Mouse (Mus musculus) liver, postnatal 0 days (tissue): ENCODE measurements around the gene Hacd2. TPM values are rescaled to one million over a fixed set of nuclear protein-coding genes. Genes with fewer than 3 reads are reported as not detected.

ENCODE experiments used
- ATAC-seq: fragments of 200-750 bp; cut with Nextera tagmentation; 2 replicates; pipeline ENCODE4 v1.8.0; 2017; ENCODE audit warnings: mild to moderate bottlenecking, moderate library complexity
- DNase-seq: peaks from one replicate; pipeline ENCODE4 v3.0.0-alpha.2; 2016
- H3K27ac ChIP-seq: fragments of 300-500 bp; sonication (generic); 2 replicates; pipeline ENCODE4 v1.5.1; 2014; ENCODE audit warnings: antibody characterized with exemption, moderate library complexity, mild to moderate bottlenecking, low read depth
- H3K27me3 ChIP-seq: fragments of 300-500 bp; sonication (generic); 2 replicates; pipeline ENCODE4 v1.6.1; 2014; ENCODE audit warnings: low read length, control low read depth, mixed read lengths; ENCODE audit not compliant: insufficient read depth
- H3K36me3 ChIP-seq: fragments of 300-500 bp; sonication (generic); replicated peaks from 2 replicates; pipeline ENCODE4 v1.6.1; 2014; ENCODE audit warnings: mild to moderate bottlenecking, control low read depth, low read length, moderate library complexity, mixed read lengths; ENCODE audit not compliant: insufficient read depth
- H3K4me1 ChIP-seq: fragments of 300-500 bp; sonication (generic); 2 replicates; pipeline ENCODE4 v1.6.1; 2014; ENCODE audit warnings: antibody characterized with exemption, mild to moderate bottlenecking, control low read depth; ENCODE audit not compliant: insufficient read depth
- H3K4me2 ChIP-seq: fragments of 300-500 bp; sonication (generic); 2 replicates; pipeline ENCODE4 v1.6.1; 2014; ENCODE audit warnings: low read depth, mild to moderate bottlenecking, low read length, moderate library complexity, mixed read lengths
- H3K4me3 ChIP-seq: fragments of 300-500 bp; sonication (generic); 2 replicates; pipeline ENCODE4 v1.5.1; 2014; ENCODE audit warnings: low read depth, low read length
- H3K9ac ChIP-seq: fragments of 300-500 bp; sonication (generic); replicated peaks from 2 replicates; pipeline ENCODE4 v1.6.1; 2014; ENCODE audit warnings: mild to moderate bottlenecking, moderate library complexity
- H3K9me3 ChIP-seq: fragments of 300-500 bp; sonication (generic); 2 replicates; pipeline ENCODE4 v1.6.1; 2016; ENCODE audit warnings: mild to moderate bottlenecking, control low read depth, low read length, mixed read lengths
- CTCF ChIP-seq: sonication (generic); IDR thresholded peaks from 2 replicates; pipeline ENCODE4 v1.5.1; 2016; ENCODE audit warnings: antibody characterized with exemption, low read depth
- EP300 ChIP-seq: IDR thresholded peaks from 2 replicates; pipeline ENCODE4 v1.6.1; 2016; ENCODE audit warnings: antibody characterized with exemption, low read depth, mild to moderate bottlenecking
- WGBS: fragments of 180-500 bp; shearing (Covaris S2); extraction: QIAGEN DNeasy Blood & Tissue Kit; methylation state at CpG from one replicate; pipeline ENCODE4 v1.1.7; 2014; ENCODE audit not compliant: insufficient replicate concordance; 5-methylcytosine and 5-hydroxymethylcytosine counted together
- polyA plus RNA-seq: library from polyadenylated mRNA; unstranded; fragments of >200 nt; fragmentation: Nextera tagmentation; extraction: Ambion mirVana; gene quantifications from 2 replicates; pipeline ENCODE4 v1.2.1, GENCODE M21; 2015

Hacd2 gene
- polyA plus RNA-seq, 1 experiment from 2014 or later, result 154 TPM

GRCm38 (mm10) chr16:35065724-35066123 lies 43.5 kb downstream of the Hacd2 start:
- WGBS, result 85% methylated on average over 6 of the region's 6 CpGs
- Histone ChIP-seq H3K36me3 (peaks cover 14% of the 10 kb centered on the region), H3K4me2 (no peak overlapping the region), H3K4me3 (no peak overlapping the region), H3K4me1 (peaks cover 5% of the 10 kb centered on the region; the same call in 1 of the 2 replicates), H3K27ac (no peak overlapping the region), H3K9ac (no peak overlapping the region), H3K9me3 (no peaks in the 10 kb centered on the region), H3K27me3 (no peaks in the 10 kb centered on the region)
- TF ChIP-seq CTCF, result no peak
- no peak for TF ChIP-seq EP300
- DNase-seq (no peak), ATAC-seq (no peak)

DNA sequence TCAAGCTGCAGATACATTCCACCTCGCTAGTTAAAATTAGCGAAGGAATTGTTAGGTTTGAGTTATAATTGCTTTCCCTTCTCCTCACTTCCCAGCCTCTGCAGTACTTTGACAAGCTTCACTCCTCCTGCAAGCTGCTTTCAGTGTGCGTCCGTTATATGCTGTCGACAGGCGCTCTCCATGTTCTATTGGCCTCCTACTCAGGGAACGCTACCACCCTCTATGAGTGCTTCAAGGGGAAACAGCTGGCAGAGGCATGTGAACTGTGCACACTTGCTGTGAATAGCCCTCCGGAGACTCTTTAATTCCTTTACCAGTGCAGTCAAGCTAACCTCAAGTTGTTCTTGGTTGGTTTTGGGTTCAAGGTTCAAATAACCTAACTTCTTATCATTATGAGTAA lies 44.9 kb downstream of the Hacd2 start:
- H3K36me3 ChIP-seq, result peaks cover 14% of the 10 kb centered on the region
- no peak for DNase-seq
- H3K4me1 ChIP-seq, result peaks cover 5% of the 10 kb centered on the region; the same call in 1 of the 2 replicates
- H3K9me3 ChIP-seq, result no peaks in the 10 kb centered on the region
- no peaks in the 10 kb centered on the region for H3K27me3 ChIP-seq
- no peak overlapping the region for H3K4me2 ChIP-seq
- no peak overlapping the region for H3K27ac ChIP-seq
- H3K4me3 ChIP-seq, result no peak overlapping the region
- 89% methylated on average over 8 of the region's 8 CpGs for WGBS
- no peak for TF ChIP-seq EP300
- no peak for TF ChIP-seq CTCF
- ATAC-seq, result no peak
- no peak overlapping the region for H3K9ac ChIP-seq

DNA sequence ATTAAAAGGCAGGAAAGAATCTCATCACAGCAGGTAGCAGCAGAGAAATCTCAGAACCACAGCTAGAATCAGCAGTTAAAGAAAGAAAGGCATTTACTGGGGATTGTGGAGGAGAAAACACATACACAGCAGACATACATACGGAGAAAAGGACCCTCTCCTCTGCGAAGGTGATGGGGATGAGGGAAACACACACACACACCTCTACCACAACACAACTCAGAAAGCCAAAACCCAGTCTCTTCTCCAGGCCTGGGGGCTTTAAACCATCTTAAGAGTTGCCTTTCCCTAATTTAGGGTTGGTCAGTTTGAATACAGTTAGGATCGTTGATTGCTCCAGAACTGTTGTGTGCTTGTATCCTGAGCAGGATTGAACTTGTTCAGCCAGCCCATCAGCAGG lies 45.4 kb downstream of the Hacd2 start:
- TF ChIP-seq EP300 (no peak), CTCF (no peak)
- no peaks in the 10 kb centered on the region for H3K9me3 ChIP-seq
- no peak overlapping the region for H3K27ac ChIP-seq
- H3K27me3 ChIP-seq, result no peaks in the 10 kb centered on the region
- peaks cover 5% of the 10 kb centered on the region; the same call in 1 of the 2 replicates for H3K4me1 ChIP-seq
- H3K36me3 ChIP-seq, result 0 out of 2 replicates have a peak, but pooled peaks cover 9% of the 10 kb centered on the region
- WGBS, result 93% methylated on average over 3 of the region's 3 CpGs
- H3K4me2 ChIP-seq, result no peak overlapping the region
- ATAC-seq (no peak), DNase-seq (no peak)
- H3K4me3 ChIP-seq, result no peak overlapping the region
- no peak overlapping the region for H3K9ac ChIP-seq

DNA sequence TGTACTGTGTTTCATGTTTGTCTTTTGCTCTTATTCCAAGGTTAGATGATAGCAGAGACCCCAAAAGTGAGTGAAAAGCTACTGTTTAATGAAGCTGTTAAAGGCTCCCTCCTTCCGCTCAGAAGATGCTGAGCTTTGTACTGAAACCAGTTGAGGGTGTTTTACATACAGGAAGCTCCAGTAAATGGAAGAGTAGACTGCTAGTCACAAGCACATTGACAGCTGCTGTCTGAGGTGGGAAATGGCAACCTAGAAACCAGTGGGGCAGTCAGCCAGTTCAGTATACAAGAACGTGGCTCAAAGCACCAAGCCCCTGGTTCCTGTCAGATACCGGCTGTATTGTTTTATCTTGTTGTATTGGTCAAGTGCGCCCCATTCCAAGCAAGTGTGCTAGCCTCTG lies 46.7 kb downstream of the Hacd2 start:
- Histone ChIP-seq H3K4me3 (no peak overlapping the region), H3K36me3 (0 out of 2 replicates have a peak, but pooled peaks cover 9% of the 10 kb centered on the region), H3K4me2 (no peak overlapping the region), H3K27me3 (no peaks in the 10 kb centered on the region), H3K27ac (no peak overlapping the region), H3K9ac (no peak overlapping the region), H3K9me3 (no peaks in the 10 kb centered on the region), H3K4me1 (peaks cover 5% of the 10 kb centered on the region; the same call in 1 of the 2 replicates)
- no peak for DNase-seq
- ATAC-seq, result no peak
- TF ChIP-seq CTCF (no peak), EP300 (no peak)
- WGBS, result 64% methylated on average over 4 of the region's 4 CpGs

GRCm38 (mm10) chr16:35074436-35074835 lies 52.2 kb downstream of the Hacd2 start:
- no peak for DNase-seq
- no peak overlapping the region for H3K4me2 ChIP-seq

GRCm38 (mm10) chr16:35075643-35076042 lies 53.4 kb downstream of the Hacd2 start:
- Histone ChIP-seq H3K27ac (peak overlapping the region; percentile 69), H3K36me3 (peaks cover 6% of the 10 kb centered on the region; the same call in 1 of the 2 replicates), H3K4me2 (no peak overlapping the region), H3K9me3 (no peaks in the 10 kb centered on the region), H3K4me1 (peaks cover 3% of the 10 kb centered on the region; the same call in 1 of the 2 replicates), H3K27me3 (no peaks in the 10 kb centered on the region), H3K9ac (no peak overlapping the region), H3K4me3 (no peak overlapping the region)
- no peak for TF ChIP-seq CTCF
- peak; percentile 47; the same call in 1 of the 2 replicates for TF ChIP-seq EP300
- 63% methylated on average over 3 of the region's 3 CpGs for WGBS
- ATAC-seq (peak; percentile 90), DNase-seq (no peak)

More at GRCm38 (mm10) chr16:35074436-35074835, 52.2 kb downstream of the Hacd2 start:
- peak overlapping the region; percentile 60 for H3K27ac ChIP-seq
- H3K9ac ChIP-seq, result no peak overlapping the region
- no peak overlapping the region for H3K4me3 ChIP-seq
- ATAC-seq, result no peak
- no peaks in the 10 kb centered on the region for H3K9me3 ChIP-seq
- 0 out of 2 replicates have a peak, but pooled peaks cover 4% of the 10 kb centered on the region for H3K36me3 ChIP-seq
- peaks cover 4% of the 10 kb centered on the region; the same call in 1 of the 2 replicates for H3K4me1 ChIP-seq
- H3K27me3 ChIP-seq, result no peaks in the 10 kb centered on the region
- TF ChIP-seq EP300 (no peak), CTCF (no peak)
